Mouse (Mus musculus) intestine, embryonic 16.5 days (tissue): ENCODE measurements at regions not wholly inside any gene's neighbourhood (a gene's known extent, or its start where the extent isn't known, plus 50 kb on each side); places are given as distances from the start of the nearest gene placed in this dataset.
A peak's percentile ranks its signal among the peaks of the same experiment; 100 is the strongest.
"Not testable (repeated sequence)": the region's sequence is repeated elsewhere in the genome, so short reads cannot be mapped to it uniquely, and the experiment has no call there.

Source experiments
- ATAC-seq: fragments of 200-750 bp; cut with Nextera tagmentation; 2 replicates; pipeline ENCODE4 v1.8.0; 2017; ENCODE audit warnings: moderate TSS enrichment, moderate library complexity
- H3K27ac ChIP-seq: fragments of 300-500 bp; sonication (generic); 2 replicates; pipeline ENCODE4 v1.5.1; 2014; ENCODE audit warnings: mild to moderate bottlenecking, low read length
- H3K27me3 ChIP-seq: fragments of 300-500 bp; sonication (generic); replicated peaks from 2 replicates; pipeline ENCODE4 v1.6.1; 2014; ENCODE audit warnings: low read length, control low read depth, mixed read lengths; ENCODE audit not compliant: control insufficient read depth, insufficient read depth
- H3K36me3 ChIP-seq: fragments of 300-500 bp; sonication (generic); 2 replicates; pipeline ENCODE4 v1.6.1; 2014; ENCODE audit warnings: low read length, control low read depth; ENCODE audit not compliant: control insufficient read depth, insufficient read depth
- H3K4me1 ChIP-seq: fragments of 300-500 bp; sonication (generic); 2 replicates; pipeline ENCODE4 v1.6.1; 2014; ENCODE audit warnings: low read length, control low read depth, mixed read lengths; ENCODE audit not compliant: control insufficient read depth, insufficient read depth
- H3K4me2 ChIP-seq: fragments of 300-500 bp; sonication (generic); 2 replicates; pipeline ENCODE4 v1.6.1; 2014; ENCODE audit warnings: low read depth, low read length, control low read depth
- H3K4me3 ChIP-seq: fragments of 300-500 bp; sonication (generic); 2 replicates; pipeline ENCODE4 v1.5.1; 2014; ENCODE audit warnings: mild to moderate bottlenecking, low read length
- H3K9ac ChIP-seq: fragments of 300-500 bp; sonication (generic); 2 replicates; pipeline ENCODE4 v1.6.1; 2014; ENCODE audit warnings: low read depth, low read length
- H3K9me3 ChIP-seq: fragments of 300-500 bp; sonication (generic); 2 replicates; pipeline ENCODE4 v1.6.1; 2016; ENCODE audit warnings: low read length, control low read depth; ENCODE audit not compliant: control insufficient read depth
- WGBS: fragments of 180-500 bp; shearing (Covaris S2); extraction: QIAGEN DNeasy Blood & Tissue Kit; methylation state at CpG from one replicate; pipeline ENCODE4 v1.1.7; 2014; 5-methylcytosine and 5-hydroxymethylcytosine counted together

- Histone ChIP-seq H3K9ac (no peak overlapping the region), H3K4me1 (no peaks in the 10 kb centered on the region), H3K27me3 (no peaks in the 10 kb centered on the region), H3K27ac (no peak overlapping the region), H3K4me2 (no peak overlapping the region), H3K36me3 (no peaks in the 10 kb centered on the region), H3K4me3 (no peak overlapping the region), H3K9me3 (no peaks in the 10 kb centered on the region)
- WGBS = 75% methylated on average over 2 of the region's 2 CpGs
- ATAC-seq = no peak
Measured at GRCm38 (mm10) chr3:7708609-7709008, 1088.4 kb upstream of the 1700008P02Rik start.

DNA sequence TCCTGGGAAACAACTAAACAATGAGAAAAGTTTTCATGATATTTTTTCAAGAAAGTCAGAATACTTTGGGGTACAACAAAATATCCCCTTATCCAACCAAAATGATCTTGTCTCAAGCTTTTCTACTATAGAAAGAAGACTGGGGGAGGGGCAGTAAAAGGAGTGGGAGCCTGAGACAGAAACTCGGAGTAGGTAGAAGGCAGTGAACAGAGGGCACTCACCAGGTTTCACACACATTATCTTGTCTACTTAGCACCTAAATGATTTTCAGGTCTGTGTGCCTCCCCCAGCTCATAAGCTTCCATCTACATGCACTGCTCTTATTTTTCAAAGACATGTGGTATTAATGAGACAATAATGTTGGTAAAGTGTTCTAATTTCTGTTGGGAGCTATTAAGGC lies 1063.3 kb upstream of the 1700008P02Rik start:
- no peak overlapping the region for H3K4me3 ChIP-seq
- no peak overlapping the region for H3K9ac ChIP-seq
- H3K4me1 ChIP-seq = no peaks in the 10 kb centered on the region
- no peaks in the 10 kb centered on the region for H3K27me3 ChIP-seq
- H3K36me3 ChIP-seq = no peaks in the 10 kb centered on the region
- 88% methylated on average over 1 of the region's 1 CpGs for WGBS
- no peak overlapping the region for H3K27ac ChIP-seq
- no peaks in the 10 kb centered on the region for H3K9me3 ChIP-seq
- no peak overlapping the region for H3K4me2 ChIP-seq
- ATAC-seq = no peak

GRCm38 (mm10) chr3:7682816-7683215 lies 1062.6 kb upstream of the 1700008P02Rik start:
- not testable (repeated sequence) for H3K27me3 ChIP-seq, H3K4me2 ChIP-seq, H3K4me1 ChIP-seq, ATAC-seq, H3K9me3 ChIP-seq, H3K4me3 ChIP-seq, H3K9ac ChIP-seq, H3K27ac ChIP-seq, H3K36me3 ChIP-seq
- 70% methylated on average over 3 of the region's 3 CpGs for WGBS

DNA sequence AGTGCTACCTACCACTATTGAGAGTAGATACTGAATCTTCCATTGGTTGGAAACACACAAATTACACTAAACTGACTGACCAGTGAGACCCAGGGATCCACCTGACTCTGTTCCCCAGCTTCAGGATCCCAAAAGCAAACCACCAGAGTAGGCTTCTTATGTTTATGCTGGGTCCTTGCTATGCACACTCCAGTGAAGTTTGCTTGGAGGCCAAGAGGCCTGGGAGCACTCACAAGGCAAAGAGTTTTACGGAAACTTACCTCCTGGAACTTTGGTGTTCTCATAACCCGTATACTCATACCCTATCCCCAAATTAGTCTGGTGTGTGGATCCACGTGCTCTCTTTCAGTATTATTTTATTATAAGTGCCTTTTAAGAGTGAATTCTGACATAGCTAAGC lies 1062.1 kb upstream of the 1700008P02Rik start:
- Histone ChIP-seq H3K4me1 (no peaks in the 10 kb centered on the region), H3K27me3 (no peaks in the 10 kb centered on the region), H3K4me3 (no peak overlapping the region), H3K36me3 (no peaks in the 10 kb centered on the region), H3K4me2 (no peak overlapping the region), H3K9me3 (no peaks in the 10 kb centered on the region), H3K9ac (no peak overlapping the region), H3K27ac (no peak overlapping the region)
- no peak for ATAC-seq
- WGBS = 84% methylated on average over 3 of the region's 3 CpGs

- H3K4me2 ChIP-seq = no peak overlapping the region
- H3K27ac ChIP-seq = no peak overlapping the region
- no peaks in the 10 kb centered on the region for H3K9me3 ChIP-seq
- no peaks in the 10 kb centered on the region for H3K36me3 ChIP-seq
- 90% methylated on average over 6 of the region's 6 CpGs for WGBS
- no peaks in the 10 kb centered on the region for H3K27me3 ChIP-seq
- no peak overlapping the region for H3K4me3 ChIP-seq
- ATAC-seq = no peak
- H3K9ac ChIP-seq = no peak overlapping the region
- H3K4me1 ChIP-seq = no peaks in the 10 kb centered on the region
Measured at GRCm38 (mm10) chr3:7669956-7670355, 1049.7 kb upstream of the 1700008P02Rik start.

DNA sequence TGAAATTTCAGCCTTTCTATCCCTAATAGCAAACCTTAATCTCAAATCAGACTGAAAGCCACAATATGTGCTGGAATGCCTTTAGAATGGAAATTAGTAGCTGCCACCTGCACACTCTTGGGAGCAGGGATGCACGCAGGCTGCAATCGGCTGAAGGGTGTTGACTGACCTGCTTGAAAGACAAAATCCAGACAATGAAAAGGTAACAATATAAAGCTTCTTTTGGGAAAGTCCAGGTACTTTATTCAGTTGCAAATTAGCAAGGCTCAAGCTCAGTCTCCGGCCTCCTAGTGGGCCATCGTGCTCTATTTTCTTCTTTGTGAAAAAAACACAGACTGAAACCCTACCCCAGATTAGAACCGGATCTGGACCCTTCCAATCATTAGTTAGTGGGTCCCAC lies 1047.6 kb upstream of the 1700008P02Rik start:
- H3K27me3 ChIP-seq, H3K9ac ChIP-seq, H3K4me3 ChIP-seq, ATAC-seq, H3K27ac ChIP-seq, H3K4me1 ChIP-seq, H3K4me2 ChIP-seq, H3K36me3 ChIP-seq, H3K9me3 ChIP-seq: not testable (repeated sequence)
- WGBS = 90% methylated on average over 5 of the region's 5 CpGs

DNA sequence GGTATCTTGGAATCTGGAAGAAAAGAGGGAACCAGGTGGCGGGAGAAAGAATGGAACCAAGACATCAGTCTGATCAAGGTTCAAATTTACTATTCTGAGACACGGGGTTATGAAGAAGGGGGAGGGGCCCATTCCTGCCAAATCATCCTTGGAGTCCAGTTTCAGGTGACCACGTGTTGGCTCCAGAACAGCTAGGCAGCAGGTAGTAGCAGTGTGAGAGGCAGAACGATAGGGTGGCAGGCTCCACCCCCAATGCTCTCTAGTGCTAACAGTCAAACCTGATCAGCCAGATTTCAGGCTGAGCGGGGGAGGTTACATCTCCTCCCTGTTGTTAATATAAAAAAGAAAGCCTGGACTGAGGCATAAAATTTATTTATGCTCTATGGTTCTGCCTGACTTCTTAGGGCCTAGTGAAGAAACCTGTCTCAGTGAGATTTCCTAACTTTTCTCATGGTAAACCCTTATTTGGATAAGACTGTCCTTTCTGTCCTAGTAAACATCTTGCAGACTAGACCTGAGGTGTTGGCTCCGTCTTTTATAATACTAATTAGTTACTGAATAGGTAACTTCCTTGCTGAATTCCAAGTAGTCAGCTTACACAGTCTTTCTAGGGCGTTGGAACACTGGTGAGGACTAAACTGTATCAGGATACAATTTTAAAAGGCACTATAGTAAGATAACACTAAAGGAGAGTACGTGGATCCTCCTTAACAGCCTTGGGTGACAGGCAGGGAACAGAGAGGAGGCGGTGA lies 1046.3 kb upstream of the 1700008P02Rik start:
- peak; percentile 89 for ATAC-seq

More for the DNA sequence above, 1046.3 kb upstream of the 1700008P02Rik start:
- H3K27ac ChIP-seq, H3K27me3 ChIP-seq, H3K4me1 ChIP-seq, H3K4me3 ChIP-seq, H3K4me2 ChIP-seq, H3K9ac ChIP-seq, H3K9me3 ChIP-seq, H3K36me3 ChIP-seq: not testable (repeated sequence)
- 67% methylated on average over 9 of the region's 9 CpGs for WGBS
